Mouse (Mus musculus) Patski (cell line): ENCODE data around the gene Col16a1. TPM values are rescaled to one million over a fixed set of nuclear protein-coding genes. Genes with fewer than 3 reads are reported as not detected.
A peak's percentile ranks its signal among the peaks of the same experiment; 100 is the strongest.

ENCODE experiments used
- ATAC-seq: fragments of 100-300 bp; one replicate; pipeline ENCODE4 v1.8.0; 2021
- CTCF ChIA-PET: fragments of 350-600 bp; sonication (Branson Sonifier 250); formaldehyde crosslinking; loops from one replicate; lab custom pipeline; 2022; ENCODE audit warnings: inconsistent platforms; lab: Charles Lee
- POLR2A ChIA-PET: fragments of 350-600 bp; sonication (Branson Sonifier 250); formaldehyde crosslinking; loops from one replicate; lab custom pipeline; 2022; ENCODE audit warnings: antibody characterized with exemption, inconsistent platforms; lab: Charles Lee
- DNase-seq: peaks from one replicate; pipeline ENCODE4 v3.0.0-alpha.2; 2011; ENCODE audit warnings: low read depth, low spot score
- H3K27me3 ChIP-seq: fragments of 371-371 bp; one replicate; pipeline ENCODE4 v1.5.1; 2021
- CTCF ChIP-seq: fragments of 100-300 bp; IDR thresholded peaks from one replicate; pipeline ENCODE4 v1.5.1; 2021
- in situ Hi-C: fragments of 300-500 bp; cut with MboI; formaldehyde crosslinking; loops from 3 replicates; pipeline ENCODE4 v1.11.1; 2018; ENCODE audit warnings: low pct_unique_long_range_greater_than_20kb, mixed read lengths
- polyA plus RNA-seq: library from polyadenylated mRNA; unstranded; gene quantifications from one replicate; pipeline ENCODE4 v1.2.3, GENCODE M21; 2021

The Col16a1 gene
- polyA plus RNA-seq, 1 experiment from 2014 or later = 0.67 TPM

GRCm38 (mm10) chr4:130082211-130082610, 34.6 kb downstream of the Col16a1 start:
- DNase-seq = no peak
- CTCF ChIA-PET = no interaction called here
- in situ Hi-C loops = no loop called here
- no peaks in the 10 kb centered on the region for H3K27me3 ChIP-seq
- no peak for TF ChIP-seq CTCF
- no peak for ATAC-seq
- POLR2A ChIA-PET = no interaction called here

DNA sequence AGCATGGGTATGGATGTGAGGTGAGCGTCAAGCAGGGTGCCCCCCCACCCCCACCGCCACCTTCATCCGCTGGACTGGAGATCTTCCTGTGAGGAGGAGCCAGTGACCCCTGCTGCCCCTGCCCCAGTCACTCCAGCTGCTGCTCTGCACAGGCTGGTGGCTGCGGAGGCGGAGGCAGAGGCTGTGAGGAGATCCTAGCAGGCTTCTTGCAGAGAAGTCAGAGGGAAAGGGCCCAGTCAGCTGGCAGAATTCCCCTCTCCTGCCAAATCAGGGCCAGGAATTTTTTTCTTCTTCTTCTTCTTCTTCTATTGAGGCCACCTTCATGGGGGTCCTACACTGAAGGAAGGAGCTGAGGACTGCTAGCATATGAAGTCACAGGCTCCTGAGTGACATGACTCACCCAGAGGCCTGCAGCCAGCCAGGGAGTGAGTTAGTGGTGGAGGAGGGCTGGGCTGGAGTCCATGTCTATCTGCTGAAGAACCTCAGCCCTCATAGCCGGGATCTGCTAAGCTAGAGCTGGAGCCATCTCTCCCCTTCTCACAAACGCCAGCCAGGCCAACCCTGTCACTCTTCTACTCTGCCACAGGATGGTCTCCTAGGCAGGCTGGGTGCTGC, 36.8 kb downstream of the Col16a1 start:
- ChIA-PET POLR2A (interaction anchor here (1.0 kb wide), 1 partner anchor 9 kb away, joined by 3 read pairs; no protein-coding TSS in a partner anchor), CTCF (interaction anchor here (0.9 to 5.2 kb wide), 3 partner anchors 20 to 126 kb away, joined by 3 to 29 read pairs (median 3); no protein-coding TSS in a partner anchor)
- in situ Hi-C loops = no loop called here
- peak; percentile 45 for ATAC-seq
- H3K27me3 ChIP-seq = no peaks in the 10 kb centered on the region
- no peak for TF ChIP-seq CTCF
- DNase-seq = no peak

DNA sequence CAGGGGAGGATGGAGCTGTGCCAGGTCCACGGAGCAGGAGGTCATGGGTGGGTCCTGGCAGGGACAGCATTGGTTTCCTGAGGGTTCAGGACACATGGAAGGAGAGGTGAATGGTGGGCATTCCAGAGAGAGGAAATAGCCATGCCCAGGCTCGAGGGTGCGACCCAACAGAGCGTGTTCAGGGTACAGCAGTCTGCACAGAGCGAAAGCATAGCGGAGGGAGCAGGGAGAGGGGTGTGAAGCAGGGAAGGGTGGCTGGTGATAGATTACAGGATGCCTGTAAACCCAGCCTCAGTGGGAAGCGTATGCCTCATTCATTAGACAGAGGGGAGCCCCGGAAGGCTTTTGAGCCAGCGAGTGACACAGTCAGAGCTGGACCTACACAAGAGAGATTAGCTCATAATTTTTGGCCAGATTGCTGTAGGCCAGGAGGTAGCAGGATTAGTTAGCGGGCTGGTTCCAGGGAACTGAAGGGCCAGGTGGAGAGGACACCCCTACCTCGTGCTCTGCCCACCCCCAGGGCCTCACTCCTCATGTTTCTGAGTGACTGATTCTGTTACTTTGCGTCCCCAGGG, 37.7 kb downstream of the Col16a1 start:
- H3K27me3 ChIP-seq = no peaks in the 10 kb centered on the region
- in situ Hi-C loops = no loop called here
- ATAC-seq = no peak
- DNase-seq = no peak
- POLR2A ChIA-PET = interaction anchor here (1.0 to 1.1 kb wide), 2 partner anchors 10 to 130 kb away, joined by 3 read pairs; no protein-coding TSS in a partner anchor
- no peak for TF ChIP-seq CTCF
- CTCF ChIA-PET = interaction anchor here (1.4 to 5.2 kb wide), 2 partner anchors 49 to 126 kb away, joined by 3 to 29 read pairs; no protein-coding TSS in a partner anchor

- DNase-seq (no peak), ATAC-seq (peak; percentile 25)
- no peaks in the 10 kb centered on the region for H3K27me3 ChIP-seq
- ChIA-PET CTCF (interaction anchor here (0.6 to 5.2 kb wide), 8 partner anchors 15 to 268 kb away, joined by 3 to 29 read pairs (median 6); partner anchors contain the start of gene Pef1), POLR2A (no interaction called here)
- TF ChIP-seq CTCF = no peak
- in situ Hi-C loops = no loop called here
Measured at GRCm38 (mm10) chr4:130087293-130087692, 39.7 kb downstream of the Col16a1 start.

- ChIA-PET CTCF (no interaction called here), POLR2A (no interaction called here)
- no peak for TF ChIP-seq CTCF
- ATAC-seq (no peak), DNase-seq (no peak)
- in situ Hi-C loops = no loop called here
- H3K27me3 ChIP-seq = no peaks in the 10 kb centered on the region
Measured at GRCm38 (mm10) chr4:130095137-130095536, 47.5 kb downstream of the Col16a1 start.

- TF ChIP-seq CTCF = no peak
- POLR2A ChIA-PET = no interaction called here
- DNase-seq (no peak), ATAC-seq (no peak)
- in situ Hi-C loops = no loop called here
- no peaks in the 10 kb centered on the region for H3K27me3 ChIP-seq
- CTCF ChIA-PET = no interaction called here
Measured at GRCm38 (mm10) chr4:130101183-130101582, 53.5 kb downstream of the Col16a1 start.

DNA sequence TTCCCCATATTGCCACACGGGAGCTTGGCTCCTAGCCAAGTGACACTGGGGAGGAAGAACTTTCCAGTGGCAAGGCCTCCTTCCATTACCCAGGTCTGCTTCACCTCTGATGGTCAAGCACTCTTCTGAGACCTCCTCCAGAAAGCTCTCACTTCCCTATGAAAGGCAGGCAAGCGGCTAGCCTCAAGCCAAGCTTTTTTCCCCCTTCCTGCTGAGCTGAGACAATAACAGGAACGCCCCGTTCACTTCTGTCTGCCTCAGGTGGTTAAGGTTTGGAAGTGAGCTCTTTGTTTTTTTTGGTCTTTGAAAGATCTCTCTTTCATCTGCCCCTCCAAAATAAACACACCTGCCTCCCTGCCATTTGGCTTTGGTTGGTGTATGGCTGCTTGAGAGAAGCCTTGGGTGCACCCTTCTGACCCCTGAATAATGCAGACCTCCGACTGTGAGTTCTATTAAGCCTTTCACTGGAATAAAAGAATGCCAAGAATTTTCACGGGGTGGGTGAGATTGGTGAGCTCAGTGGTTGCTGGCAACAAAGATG, 54.5 kb downstream of the Col16a1 start, which contains the start of gene Pef1:
Pef1 (plus strand) TSS at position 448 of the 541 bp plus-strand sequence.
- POLR2A ChIA-PET = interaction anchor here (0.7 kb wide), 1 partner anchor 126 kb away, joined by 4 read pairs; no protein-coding TSS in a partner anchor
- in situ Hi-C loops = no loop called here
- DNase-seq = no peak
- no peaks in the 10 kb centered on the region for H3K27me3 ChIP-seq
- TF ChIP-seq CTCF = no peak
- ATAC-seq = no peak
- CTCF ChIA-PET = interaction anchor here (0.6 to 1.1 kb wide), 4 partner anchors 9 to 87 kb away, joined by 3 to 4 read pairs (median 3); no protein-coding TSS in a partner anchor

- DNase-seq = no peak
- POLR2A ChIA-PET = interaction anchor here (0.8 kb wide), 1 partner anchor 120 kb away, joined by 3 read pairs; no protein-coding TSS in a partner anchor
Measured at GRCm38 (mm10) chr4:130103632-130104031, 56.0 kb downstream of the Col16a1 start.

GRCm38 (mm10) chr4:130104584-130104983, 56.9 kb downstream of the Col16a1 start:
- peak; percentile 44 for ATAC-seq
- ChIA-PET POLR2A (interaction anchor here (0.6 to 0.7 kb wide), 3 partner anchors 24 to 55 kb away, joined by 3 read pairs; partner anchors contain the start of gene Hcrtr1), CTCF (interaction anchor here (0.7 to 2.2 kb wide), 6 partner anchors 11 to 85 kb away, joined by 3 to 6 read pairs (median 4); no protein-coding TSS in a partner anchor)
- no peaks in the 10 kb centered on the region for H3K27me3 ChIP-seq
- in situ Hi-C loops = no loop called here
- no peak for TF ChIP-seq CTCF
- peak; percentile 82 for DNase-seq

More at GRCm38 (mm10) chr4:130103632-130104031, 56.0 kb downstream of the Col16a1 start:
- CTCF ChIA-PET = interaction anchor here (1.3 to 2.2 kb wide), 6 partner anchors 10 to 147 kb away, joined by 3 to 6 read pairs (median 4); no protein-coding TSS in a partner anchor
- ATAC-seq = no peak
- no peaks in the 10 kb centered on the region for H3K27me3 ChIP-seq
- no peak for TF ChIP-seq CTCF
- in situ Hi-C loops = no loop called here

GRCm38 (mm10) chr4:130107065-130107443, 59.4 kb downstream of the Col16a1 start:
- ChIA-PET POLR2A (no interaction called here), CTCF (interaction anchor here (1.2 to 1.6 kb wide), 2 partner anchors 17 to 82 kb away, joined by 3 read pairs; no protein-coding TSS in a partner anchor)
- ATAC-seq (no peak), DNase-seq (no peak)
- TF ChIP-seq CTCF = no peak
- in situ Hi-C loops = no loop called here
- H3K27me3 ChIP-seq = no peaks in the 10 kb centered on the region
